Mouse (Mus musculus) liver (tissue): ENCODE measurements around the gene Ttc41.

Experiments
- DNase-seq: peaks from one replicate; pipeline ENCODE4 v3.0.0-alpha.2; 2020; ENCODE audit warnings: mixed read lengths

Gene Ttc41

GRCm38 (mm10) chr10:86786083-86786482 lies 80.5 kb downstream of the Ttc41 start:
- no peak for DNase-seq

DNA sequence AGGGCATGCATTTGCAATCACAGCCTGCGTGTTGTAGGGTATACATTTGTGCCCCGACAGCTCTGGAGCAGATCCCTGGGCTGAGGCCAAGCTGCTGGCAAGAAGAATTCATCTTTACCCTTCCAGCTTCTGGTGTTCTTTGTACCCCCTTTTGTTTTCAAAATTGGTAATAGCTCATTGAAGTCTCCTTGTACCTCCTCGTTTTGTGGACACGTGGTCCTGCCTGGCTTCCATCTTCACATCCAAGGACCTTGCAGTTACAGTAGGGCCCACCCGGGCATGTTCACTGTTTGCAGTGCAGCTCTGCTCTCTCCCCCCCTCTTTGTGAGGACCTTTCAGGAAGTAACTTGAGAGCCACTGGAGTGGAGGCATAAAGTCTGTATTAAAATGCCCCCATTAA lies 82.6 kb downstream of the Ttc41 start:
- no peak for DNase-seq

- DNase-seq: no peak
Observed at GRCm38 (mm10) chr10:86789146-86789672, 83.6 kb downstream of the Ttc41 start.

GRCm38 (mm10) chr10:86791507-86792184 lies 86.0 kb downstream of the Ttc41 start:
- DNase-seq: no peak

- DNase-seq: no peak
Observed at GRCm38 (mm10) chr10:86793509-86793951, 87.9 kb downstream of the Ttc41 start.

GRCm38 (mm10) chr10:86794196-86794595 lies 88.6 kb downstream of the Ttc41 start:
- no peak for DNase-seq

GRCm38 (mm10) chr10:86794794-86795535 lies 89.4 kb downstream of the Ttc41 start:
- DNase-seq: no peak

GRCm38 (mm10) chr10:86796073-86796741 lies 90.6 kb downstream of the Ttc41 start:
- no peak for DNase-seq

DNA sequence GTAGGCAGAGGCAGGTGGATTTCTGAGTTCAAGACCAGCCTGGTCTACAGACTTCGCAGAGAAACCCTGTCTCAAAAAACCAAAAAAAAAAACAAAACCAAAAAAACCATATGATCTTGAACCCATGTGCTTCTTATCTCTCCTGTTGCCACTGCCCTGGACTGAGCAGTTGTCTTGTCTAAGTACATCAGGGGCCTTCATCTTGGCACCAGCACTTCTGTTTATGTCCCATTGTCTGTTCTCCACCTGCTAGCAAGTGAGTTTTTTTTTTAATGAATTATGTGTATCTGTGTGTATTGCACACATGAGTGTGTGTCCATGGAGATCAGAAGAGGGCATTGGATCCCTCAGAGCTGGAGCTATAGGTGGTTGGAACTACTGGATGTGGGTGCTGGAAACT lies 101.8 kb downstream of the Ttc41 start:
- no peak for DNase-seq

GRCm38 (mm10) chr10:86808013-86808758 lies 102.6 kb downstream of the Ttc41 start:
- no peak for DNase-seq

- no peak for DNase-seq
Observed at GRCm38 (mm10) chr10:86810000-86810399, 104.4 kb downstream of the Ttc41 start.

GRCm38 (mm10) chr10:86810612-86811011 lies 105.0 kb downstream of the Ttc41 start:
- DNase-seq: no peak

- DNase-seq: no peak
Observed at GRCm38 (mm10) chr10:86814292-86815131, 108.9 kb downstream of the Ttc41 start.

- DNase-seq: no peak
Observed at GRCm38 (mm10) chr10:86815133-86815532, 109.5 kb downstream of the Ttc41 start.

DNA sequence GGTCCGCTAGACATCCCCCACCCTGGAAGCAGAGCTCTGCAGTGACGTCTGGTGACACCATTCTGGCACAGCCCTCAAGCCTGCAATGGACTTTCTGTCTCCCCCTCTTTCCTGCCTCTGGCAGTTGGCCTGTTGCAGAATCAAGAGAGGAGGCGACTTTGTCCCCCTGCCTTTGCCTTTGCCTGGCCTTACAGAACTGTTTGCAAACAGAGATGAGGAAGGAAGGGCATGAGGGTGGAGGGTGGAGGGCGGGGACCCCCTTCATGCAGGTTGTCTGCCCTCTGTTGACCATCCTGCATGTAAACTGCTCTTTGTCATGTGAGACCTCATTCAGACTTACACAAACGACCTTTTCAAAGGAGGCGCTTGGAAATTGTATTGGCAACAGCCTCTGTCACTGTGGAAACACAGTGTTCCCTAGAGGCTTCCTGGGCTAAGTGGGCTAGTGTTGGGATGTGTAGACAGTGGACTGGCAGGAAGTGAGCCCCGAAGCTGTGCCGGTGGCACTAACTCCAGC lies 114.1 kb downstream of the Ttc41 start:
- DNase-seq: no peak

GRCm38 (mm10) chr10:86821014-86821413 lies 115.4 kb downstream of the Ttc41 start:
- no peak for DNase-seq

- no peak for DNase-seq
Observed at GRCm38 (mm10) chr10:86824093-86824492, 118.5 kb downstream of the Ttc41 start.

GRCm38 (mm10) chr10:86824871-86825270 lies 119.3 kb downstream of the Ttc41 start:
- DNase-seq: no peak

GRCm38 (mm10) chr10:86825871-86826522 lies 120.4 kb downstream of the Ttc41 start:
- no peak for DNase-seq
